Mouse (Mus musculus) kidney, embryonic 14.5 days (tissue): ENCODE measurements around the gene Ranbp17. TPM values are rescaled to one million over a fixed set of nuclear protein-coding genes. Genes with fewer than 3 reads are reported as not detected.

Source experiments
- ATAC-seq: fragments of 200-750 bp; cut with Nextera tagmentation; 2 replicates; pipeline ENCODE4 v1.8.0; 2017; ENCODE audit warnings: moderate number of reproducible peaks, mild to moderate bottlenecking, moderate TSS enrichment, moderate library complexity; ENCODE audit not compliant: low FRiP score, low TSS enrichment
- H3K27ac ChIP-seq: fragments of 300-500 bp; sonication (generic); 2 replicates; pipeline ENCODE4 v1.5.1; 2014; ENCODE audit warnings: low read depth, mild to moderate bottlenecking, low read length, moderate library complexity, mixed read lengths
- H3K27me3 ChIP-seq: fragments of 300-500 bp; sonication (generic); 2 replicates; pipeline ENCODE4 v1.6.1; 2014; ENCODE audit warnings: mild to moderate bottlenecking, low read length; ENCODE audit not compliant: control insufficient read depth, insufficient read depth
- H3K36me3 ChIP-seq: fragments of 300-500 bp; sonication (generic); 2 replicates; pipeline ENCODE4 v1.6.1; 2014; ENCODE audit warnings: low read length, mixed read lengths; ENCODE audit not compliant: control insufficient read depth, insufficient read depth
- H3K4me1 ChIP-seq: fragments of 300-500 bp; sonication (generic); 2 replicates; pipeline ENCODE4 v1.6.1; 2014; ENCODE audit warnings: low read length, mixed read lengths; ENCODE audit not compliant: control insufficient read depth, insufficient read depth
- H3K4me2 ChIP-seq: fragments of 300-500 bp; sonication (generic); replicated peaks from 2 replicates; pipeline ENCODE4 v1.6.1; 2014; ENCODE audit warnings: low read depth, mild to moderate bottlenecking, low read length
- H3K4me3 ChIP-seq: fragments of 300-500 bp; sonication (generic); 2 replicates; pipeline ENCODE4 v1.5.1; 2014; ENCODE audit warnings: mild to moderate bottlenecking, low read length
- H3K9ac ChIP-seq: fragments of 300-500 bp; sonication (generic); 2 replicates; pipeline ENCODE4 v1.6.1; 2014; ENCODE audit warnings: low read depth, mild to moderate bottlenecking, low read length, moderate library complexity
- H3K9me3 ChIP-seq: fragments of 300-500 bp; sonication (generic); 2 replicates; pipeline ENCODE4 v1.6.1; 2016; ENCODE audit warnings: low read length; ENCODE audit not compliant: control insufficient read depth
- WGBS: fragments of 180-500 bp; shearing (Covaris S2); extraction: QIAGEN DNeasy Blood & Tissue Kit; methylation state at CpG from one replicate; pipeline ENCODE4 v1.1.7; 2014; 5-methylcytosine and 5-hydroxymethylcytosine counted together
- polyA plus RNA-seq: library from polyadenylated mRNA; unstranded; fragments of >200 nt; fragmentation: Nextera tagmentation; extraction: Ambion mirVana; gene quantifications from 2 replicates; pipeline ENCODE4 v1.2.1, GENCODE M21; 2014

The Ranbp17 gene
- polyA plus RNA-seq, 1 experiment from 2014 or later, result 9.8 TPM

GRCm38 (mm10) chr11:33234134-33234533 is 279.4 kb downstream of the Ranbp17 start:
- Histone ChIP-seq H3K36me3 (no peaks in the 10 kb centered on the region), H3K9me3 (no peaks in the 10 kb centered on the region), H3K4me2 (no peak overlapping the region), H3K4me1 (no peaks in the 10 kb centered on the region), H3K27ac (no peak overlapping the region), H3K27me3 (no peaks in the 10 kb centered on the region), H3K4me3 (no peak overlapping the region), H3K9ac (no peak overlapping the region)
- ATAC-seq, result no peak
- WGBS, result 54% methylated on average over 3 of the region's 3 CpGs

GRCm38 (mm10) chr11:33232056-33232455 is 281.5 kb downstream of the Ranbp17 start:
- H3K27ac ChIP-seq, result no peak overlapping the region
- no peak for ATAC-seq
- no peak overlapping the region for H3K4me2 ChIP-seq
- H3K9ac ChIP-seq, result no peak overlapping the region
- no peak overlapping the region for H3K4me3 ChIP-seq
- H3K4me1 ChIP-seq, result no peaks in the 10 kb centered on the region
- H3K9me3 ChIP-seq, result no peaks in the 10 kb centered on the region
- no peaks in the 10 kb centered on the region for H3K36me3 ChIP-seq
- H3K27me3 ChIP-seq, result no peaks in the 10 kb centered on the region
- WGBS, result 74% methylated on average over 5 of the region's 5 CpGs

- ATAC-seq, result no peak
- H3K36me3 ChIP-seq, result no peaks in the 10 kb centered on the region
- H3K4me1 ChIP-seq, result no peaks in the 10 kb centered on the region
- no peak overlapping the region for H3K4me2 ChIP-seq
- no peak overlapping the region for H3K9ac ChIP-seq
- 92% methylated on average over 2 of the region's 2 CpGs for WGBS
- no peak overlapping the region for H3K27ac ChIP-seq
- no peaks in the 10 kb centered on the region for H3K27me3 ChIP-seq
- H3K4me3 ChIP-seq, result no peak overlapping the region
- H3K9me3 ChIP-seq, result no peaks in the 10 kb centered on the region
These were observed 285.4 kb downstream of the Ranbp17 start for GRCm38 (mm10) chr11:33228186-33228585.

- H3K36me3 ChIP-seq, result no peaks in the 10 kb centered on the region
- H3K4me2 ChIP-seq, result no peak overlapping the region
- 52% methylated on average over 8 of the region's 8 CpGs for WGBS
- peaks cover 8% of the 10 kb centered on the region; the same call in 1 of the 2 replicates for H3K4me1 ChIP-seq
- peak; percentile 15; the same call in 1 of the 2 replicates for ATAC-seq
- no peak overlapping the region for H3K27ac ChIP-seq
- H3K9ac ChIP-seq, result no peak overlapping the region
- no peak overlapping the region for H3K4me3 ChIP-seq
- no peaks in the 10 kb centered on the region for H3K9me3 ChIP-seq
- no peaks in the 10 kb centered on the region for H3K27me3 ChIP-seq
These were observed 287.0 kb downstream of the Ranbp17 start for GRCm38 (mm10) chr11:33226516-33226915.

- no peak overlapping the region for H3K9ac ChIP-seq
- 46% methylated on average over 11 of the region's 11 CpGs for WGBS
- H3K27ac ChIP-seq, result peak overlapping the region; percentile 6; the same call in 1 of the 2 replicates
- no peak overlapping the region for H3K4me3 ChIP-seq
- peak; percentile 43 for ATAC-seq
- H3K27me3 ChIP-seq, result no peaks in the 10 kb centered on the region
- no peaks in the 10 kb centered on the region for H3K36me3 ChIP-seq
- no peak overlapping the region for H3K4me2 ChIP-seq
- peaks cover 9% of the 10 kb centered on the region; the same call in 1 of the 2 replicates for H3K4me1 ChIP-seq
- H3K9me3 ChIP-seq, result no peaks in the 10 kb centered on the region
These were observed 291.8 kb downstream of the Ranbp17 start for GRCm38 (mm10) chr11:33221566-33222365.

GRCm38 (mm10) chr11:33220763-33221162 is 292.8 kb downstream of the Ranbp17 start:
- Histone ChIP-seq H3K9ac (no peak overlapping the region), H3K36me3 (no peaks in the 10 kb centered on the region), H3K9me3 (no peaks in the 10 kb centered on the region), H3K27ac (no peak overlapping the region), H3K4me2 (no peak overlapping the region), H3K4me1 (peaks cover 9% of the 10 kb centered on the region; the same call in 1 of the 2 replicates), H3K4me3 (no peak overlapping the region), H3K27me3 (no peaks in the 10 kb centered on the region)
- 88% methylated on average over 7 of the region's 7 CpGs for WGBS
- no peak for ATAC-seq

GRCm38 (mm10) chr11:33217384-33218079 is 296.0 kb downstream of the Ranbp17 start:
- Histone ChIP-seq H3K9me3 (no peaks in the 10 kb centered on the region), H3K27ac (no peak overlapping the region), H3K4me1 (peaks cover 9% of the 10 kb centered on the region; the same call in 1 of the 2 replicates), H3K27me3 (no peaks in the 10 kb centered on the region; the same call in 1 of the 2 replicates), H3K4me3 (no peak overlapping the region), H3K36me3 (no peaks in the 10 kb centered on the region), H3K4me2 (no peak overlapping the region), H3K9ac (no peak overlapping the region)
- ATAC-seq, result peak; percentile 48; the same call in 1 of the 2 replicates
- 68% methylated on average over 8 of the region's 8 CpGs for WGBS

GRCm38 (mm10) chr11:33207411-33207810 is 306.1 kb downstream of the Ranbp17 start:
- ATAC-seq, result no peak
- no peak overlapping the region for H3K9ac ChIP-seq
- no peak overlapping the region for H3K4me2 ChIP-seq
- WGBS, result 72% methylated on average over 2 of the region's 2 CpGs
- H3K4me1 ChIP-seq, result peaks cover 9% of the 10 kb centered on the region
- H3K36me3 ChIP-seq, result no peaks in the 10 kb centered on the region
- H3K27ac ChIP-seq, result no peak overlapping the region
- peaks cover 54% of the 10 kb centered on the region for H3K27me3 ChIP-seq
- H3K4me3 ChIP-seq, result no peak overlapping the region
- H3K9me3 ChIP-seq, result no peaks in the 10 kb centered on the region

- ATAC-seq, result no peak
- no peak overlapping the region for H3K9ac ChIP-seq
- WGBS, result 7% methylated on average over 3 of the region's 3 CpGs
These were observed 308.6 kb downstream of the Ranbp17 start for GRCm38 (mm10) chr11:33204966-33205365.

More at GRCm38 (mm10) chr11:33204966-33205365, 308.6 kb downstream of the Ranbp17 start:
- no peak overlapping the region for H3K4me2 ChIP-seq
- no peaks in the 10 kb centered on the region for H3K9me3 ChIP-seq
- peaks cover 29% of the 10 kb centered on the region for H3K4me1 ChIP-seq
- no peaks in the 10 kb centered on the region for H3K36me3 ChIP-seq
- H3K27ac ChIP-seq, result no peak overlapping the region
- H3K4me3 ChIP-seq, result no peak overlapping the region
- peaks cover 79% of the 10 kb centered on the region for H3K27me3 ChIP-seq
